Mouse (Mus musculus): ENCODE results near the gene Smad9. TPM values are rescaled to one million over a fixed set of nuclear protein-coding genes. Genes with fewer than 3 reads are reported as not detected.
A peak's percentile ranks its signal among the peaks of the same experiment; 100 is the strongest.
"Not testable (repeated sequence)": the region's sequence is repeated elsewhere in the genome, so short reads cannot be mapped to it uniquely, and the experiment has no call there.

Gene Smad9
- total and polyA plus RNA-seq, 3 experiments, result 14.4 to 23.2 (median 15.7) TPM

DNA sequence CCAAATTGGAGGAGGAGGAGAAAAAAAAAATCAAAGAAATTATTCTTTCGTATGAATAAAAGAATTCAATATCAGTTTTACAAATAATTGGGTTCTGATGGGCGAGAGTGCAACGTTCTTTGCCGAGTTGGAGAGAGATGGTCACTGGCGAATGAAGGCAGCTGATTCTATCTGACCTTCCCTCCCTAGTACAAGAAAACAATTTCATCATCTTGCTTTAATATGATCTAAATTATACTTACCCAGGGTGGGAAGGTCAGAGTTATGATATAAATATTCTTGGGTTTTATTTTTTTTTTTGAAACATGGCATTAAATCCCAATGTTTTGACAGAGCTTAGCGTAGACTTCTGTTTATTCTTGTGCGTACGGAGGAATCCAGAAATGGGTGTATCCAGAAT is 2.1 kb downstream of the Smad9 start:
- DNase-seq, result no peak

DNA sequence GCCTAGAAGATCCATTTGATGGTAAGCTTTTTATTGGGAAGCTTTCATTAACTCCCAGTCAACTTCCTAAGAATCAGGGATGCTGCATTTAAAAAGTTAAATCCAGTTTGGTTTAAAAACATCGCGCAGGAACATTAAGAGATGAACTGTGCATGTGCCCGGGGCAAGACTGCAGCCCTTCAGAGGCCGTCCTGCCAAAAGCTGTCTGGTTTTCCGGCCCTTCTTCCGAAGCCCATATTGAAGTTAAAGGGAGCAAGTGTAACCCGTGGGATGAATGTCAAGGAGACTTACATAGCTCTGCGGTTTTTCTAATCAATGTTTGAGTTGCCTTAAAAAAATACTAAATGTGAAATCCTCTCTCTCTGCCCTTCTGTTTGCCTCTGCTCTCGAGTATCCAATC is 3.8 kb downstream of the Smad9 start:
- DNase-seq, result peak; percentile 54

DNA sequence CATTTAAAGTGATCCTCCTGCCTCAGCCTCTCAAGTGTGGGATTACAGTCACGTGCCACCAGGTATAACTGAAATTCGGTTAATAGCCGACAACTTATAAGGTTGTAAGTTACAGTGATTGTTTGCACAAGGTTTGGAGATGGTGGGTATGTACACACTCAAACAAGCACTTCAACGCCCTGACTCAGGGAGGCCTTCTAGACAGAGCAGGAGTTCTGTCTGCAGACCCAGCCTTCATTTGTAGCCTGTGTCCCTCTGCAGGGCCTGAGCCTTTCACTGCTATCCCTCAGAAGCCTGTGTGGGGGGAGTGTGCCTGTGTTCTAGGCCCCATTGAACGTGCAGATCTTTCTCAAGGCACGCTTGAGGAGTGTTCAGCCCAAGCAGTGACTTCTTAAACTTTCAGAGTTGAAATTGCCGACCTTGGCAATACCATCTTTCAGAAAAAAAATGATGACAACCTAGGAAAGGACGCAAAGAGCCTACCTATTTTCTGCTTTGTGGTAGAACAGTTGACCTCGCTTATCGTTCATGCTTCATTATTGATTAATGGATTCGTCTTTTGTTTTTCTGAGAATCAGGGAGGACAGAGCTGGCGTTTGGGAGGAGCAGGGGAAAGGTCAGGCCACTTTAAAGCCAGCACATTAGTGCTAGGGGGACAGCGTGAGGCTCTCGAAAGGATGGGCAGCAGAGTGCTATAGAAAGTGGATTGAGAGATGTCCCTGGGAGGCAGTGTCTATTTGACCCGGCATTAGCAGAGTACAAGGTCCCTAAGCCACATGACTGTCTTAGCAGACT is 5.1 kb downstream of the Smad9 start:
- DNase-seq, result peak; percentile 68

DNA sequence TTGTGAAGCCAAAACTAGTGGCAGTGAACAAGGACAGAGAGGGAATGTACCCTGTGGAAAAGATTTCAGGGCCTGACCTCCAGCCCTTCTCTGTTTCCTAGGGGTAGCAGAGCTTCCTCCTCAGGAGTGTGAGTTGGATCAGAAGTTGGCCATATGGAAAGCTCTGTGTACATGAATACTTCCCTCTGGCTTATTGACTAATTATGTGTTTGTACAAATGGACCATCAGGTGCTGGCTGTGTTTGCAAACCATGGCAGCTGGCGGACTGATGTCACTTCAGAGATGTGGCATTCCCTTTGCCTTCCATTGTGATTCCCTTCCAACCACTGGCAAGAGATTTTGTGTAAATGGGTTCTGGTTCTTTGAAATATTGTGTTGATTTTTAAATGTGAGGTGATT is 5.9 kb downstream of the Smad9 start:
- no peak for DNase-seq

DNA sequence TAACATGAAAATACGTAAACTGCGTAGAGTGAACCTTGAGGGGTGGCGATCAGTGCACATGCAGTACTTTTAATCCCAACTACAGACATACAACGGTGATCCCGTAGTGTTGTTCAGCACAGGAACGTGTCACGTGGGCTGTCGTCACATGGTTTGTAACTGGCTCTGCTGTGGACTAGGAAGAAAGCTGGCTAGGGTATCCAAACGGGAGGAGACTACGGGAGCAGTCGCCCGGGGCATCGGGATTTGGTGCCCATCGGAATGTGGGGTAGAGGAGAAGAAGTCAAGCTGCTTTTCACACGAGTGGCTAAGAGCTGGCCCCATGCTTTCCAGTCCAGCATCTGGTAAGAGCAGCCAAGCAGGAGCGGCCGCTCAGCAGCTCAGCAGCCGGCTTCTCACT is 9.0 kb downstream of the Smad9 start:
- DNase-seq, result peak; percentile 59

DNA sequence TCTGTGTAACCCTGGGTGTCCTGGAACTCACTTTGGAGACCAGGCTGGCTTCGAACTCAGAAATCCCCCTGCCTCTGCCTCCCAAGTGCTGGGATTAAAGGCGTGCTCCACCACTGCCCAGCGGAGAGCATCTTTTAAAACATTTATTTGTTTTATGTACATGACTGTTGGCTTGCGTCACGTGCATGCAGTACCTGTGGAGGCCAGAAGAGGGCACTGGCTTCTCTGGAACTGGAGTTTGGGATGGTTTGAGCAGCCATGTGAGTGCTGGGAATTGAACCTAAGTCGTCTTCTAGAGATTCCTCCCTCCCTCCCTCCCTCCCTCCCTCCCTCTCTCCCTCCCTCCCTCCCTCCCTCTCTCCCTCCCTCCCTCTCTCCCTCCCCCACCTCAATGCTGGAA is 10.1 kb downstream of the Smad9 start:
- DNase-seq, result not testable (repeated sequence)

DNA sequence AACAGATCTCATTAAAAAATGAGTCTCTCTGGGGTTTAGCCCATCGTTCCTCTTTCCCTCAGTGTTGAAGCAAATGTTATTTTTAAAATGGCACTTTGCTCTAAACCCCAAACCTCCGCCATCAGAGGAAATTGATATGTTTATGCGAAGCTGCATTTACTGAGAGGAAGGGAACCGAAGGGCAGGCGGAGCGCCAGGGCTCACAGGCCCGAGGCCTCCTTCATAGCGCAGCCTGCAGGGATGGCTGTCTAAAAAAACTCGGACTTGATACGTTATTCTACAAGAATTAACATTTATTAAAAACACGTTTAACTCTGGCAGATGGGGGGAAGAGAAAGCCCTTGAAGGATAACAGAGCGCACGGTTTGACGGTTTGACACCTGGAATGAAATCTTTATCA is 10.7 kb downstream of the Smad9 start:
- no peak for DNase-seq

DNA sequence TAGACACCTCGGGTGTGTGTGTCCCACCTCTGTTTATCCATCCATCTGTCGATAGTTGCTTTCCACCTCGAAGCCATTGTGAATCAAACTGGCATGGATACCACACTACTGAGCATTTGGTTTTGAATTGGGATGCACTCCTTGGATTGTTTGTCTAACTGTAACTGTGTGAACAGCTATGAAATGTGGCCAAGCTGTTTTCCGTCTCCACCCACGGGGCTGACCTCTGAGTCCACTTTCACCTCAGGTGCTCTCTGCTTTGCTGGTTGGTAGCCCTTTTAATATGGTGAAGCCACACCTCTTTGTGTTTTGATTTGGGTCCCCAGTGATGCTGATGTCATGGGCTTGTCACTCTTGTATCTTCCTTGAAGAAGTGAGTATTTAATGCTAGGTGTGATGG is 11.4 kb downstream of the Smad9 start:
- DNase-seq, result no peak

DNA sequence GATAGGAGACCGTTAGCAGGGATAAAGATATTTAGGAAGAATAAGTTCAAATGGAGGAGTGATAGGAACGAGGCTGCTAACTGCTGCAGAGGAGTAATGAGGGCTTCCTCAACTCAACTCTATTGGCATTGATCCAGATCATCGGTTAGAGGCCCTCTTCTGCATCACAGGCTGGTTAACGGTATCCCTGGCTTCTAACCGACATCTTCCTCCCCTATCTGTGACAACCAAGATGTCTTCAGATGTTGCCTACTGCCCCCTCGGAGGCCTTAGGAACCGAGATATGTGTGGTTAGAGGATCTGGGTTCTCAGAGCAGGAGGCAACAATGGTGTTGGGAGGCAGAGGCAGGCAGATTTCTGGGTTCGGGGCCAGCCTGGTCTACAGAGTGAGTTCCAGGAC is 13.2 kb downstream of the Smad9 start:
- no peak for DNase-seq

DNA sequence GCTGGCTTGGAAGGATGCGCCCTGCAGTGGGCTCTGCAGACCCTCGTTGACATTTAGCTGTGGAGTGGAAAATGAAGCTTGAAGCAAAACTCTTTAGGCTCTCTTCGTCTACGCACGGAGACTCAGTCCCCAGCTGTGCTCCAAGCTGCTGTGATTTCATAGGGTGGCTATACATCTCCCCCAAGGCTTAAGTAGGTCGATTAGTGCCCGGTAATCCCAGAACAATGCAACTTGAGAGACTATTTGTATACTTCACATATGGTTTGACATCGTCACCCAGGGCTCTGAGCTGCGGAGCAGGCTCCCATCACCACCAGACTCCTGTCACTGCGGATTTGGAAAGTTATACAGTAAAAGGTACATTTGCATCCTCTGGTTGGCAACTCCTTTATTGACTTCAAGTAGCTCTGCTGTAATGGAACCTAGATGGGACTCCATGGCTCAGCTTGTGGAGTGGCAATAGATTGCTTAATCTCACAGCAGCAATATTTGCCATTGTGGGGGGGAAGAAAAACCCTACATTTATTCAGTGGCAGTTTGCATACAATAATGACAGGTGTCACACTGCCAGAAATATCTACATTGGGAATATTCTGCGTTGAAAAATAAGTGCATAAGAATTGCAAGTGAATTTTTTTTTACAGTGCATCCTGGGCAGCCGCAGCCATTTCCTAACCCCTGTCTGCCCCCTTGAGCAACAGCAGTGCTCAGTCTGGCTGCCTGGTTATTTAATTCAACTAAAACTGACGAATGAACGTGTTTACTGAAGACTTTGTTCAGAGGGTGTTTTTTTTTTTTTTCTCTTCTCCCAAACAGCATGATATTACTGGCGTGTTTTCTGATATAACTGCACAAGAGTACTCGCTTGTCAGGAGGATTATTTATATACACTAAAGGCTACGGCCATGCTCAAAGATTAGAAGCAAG is 14.2 kb downstream of the Smad9 start:
- no peak for DNase-seq

DNA sequence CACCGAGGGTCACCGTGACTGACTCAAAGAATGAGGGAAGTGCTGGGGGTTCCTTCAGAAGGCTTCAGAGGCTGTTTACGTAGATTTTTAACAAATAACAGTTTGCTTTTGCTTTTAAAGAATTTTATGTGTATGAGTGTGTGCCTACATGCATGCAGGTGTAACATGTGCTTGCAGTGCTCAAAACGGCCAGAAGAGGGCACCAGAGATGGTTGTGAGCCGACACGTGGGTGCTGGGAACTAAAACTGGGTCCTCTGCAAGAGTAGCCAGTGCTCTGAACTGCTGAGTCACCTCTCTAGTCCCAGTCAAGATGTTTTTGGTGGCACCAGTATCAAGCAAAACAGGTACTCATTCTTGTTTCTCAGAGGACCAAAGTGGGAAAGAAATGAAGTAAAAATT is 18.2 kb downstream of the Smad9 start:
- DNase-seq, result no peak

DNA sequence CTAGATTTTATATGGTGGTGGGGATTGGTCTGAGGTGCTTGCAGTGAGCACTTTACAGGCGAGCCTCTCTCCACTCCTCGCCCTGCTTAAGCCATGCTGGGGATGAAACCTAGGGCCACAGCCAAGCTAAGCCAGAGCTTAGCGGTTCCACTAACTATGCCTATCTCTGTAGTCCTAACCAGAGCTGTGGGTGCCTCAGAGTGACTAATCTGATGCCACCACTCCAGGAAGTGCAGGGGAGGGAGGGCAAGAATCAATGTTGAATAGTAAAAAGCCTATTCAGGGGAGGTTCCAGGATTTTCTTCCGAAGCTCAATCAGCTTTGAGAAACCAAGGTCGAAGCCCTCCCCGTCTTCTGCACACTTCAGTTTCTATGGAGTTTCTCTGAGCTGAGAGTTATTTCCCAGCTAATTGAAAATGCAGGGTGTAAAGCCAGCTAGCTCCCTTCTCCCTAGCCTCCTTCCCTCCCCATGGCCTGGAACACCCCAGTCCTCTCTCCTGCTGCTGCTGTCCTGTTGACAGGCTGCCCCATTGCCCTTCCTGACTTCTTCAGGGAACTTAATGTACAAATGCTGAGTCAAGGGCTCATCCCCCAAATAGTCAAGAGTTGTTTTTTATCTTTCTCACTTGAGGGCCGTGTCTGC is 20.7 kb downstream of the Smad9 start:
- no peak for DNase-seq

DNA sequence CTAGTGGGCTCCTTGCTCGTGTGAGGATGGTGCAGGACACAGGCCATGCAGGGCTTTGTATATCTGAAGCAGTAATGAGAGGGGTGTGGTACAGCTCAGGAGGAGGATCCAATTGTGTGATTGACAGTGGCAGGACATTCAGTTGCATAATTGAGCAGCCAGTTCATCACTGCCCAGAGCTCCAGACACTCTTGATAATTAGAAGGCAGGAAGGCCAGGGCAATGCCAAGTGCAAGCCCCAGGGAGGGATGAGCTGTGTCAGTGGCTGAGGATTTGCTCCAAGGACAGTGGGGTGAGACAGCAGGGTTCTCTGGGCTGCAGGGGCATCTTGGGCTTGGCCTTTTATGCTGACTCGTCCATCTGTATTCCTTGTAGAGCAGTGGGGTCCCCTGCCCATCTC is 35.2 kb downstream of the Smad9 start:
- DNase-seq, result peak; percentile 70

DNA sequence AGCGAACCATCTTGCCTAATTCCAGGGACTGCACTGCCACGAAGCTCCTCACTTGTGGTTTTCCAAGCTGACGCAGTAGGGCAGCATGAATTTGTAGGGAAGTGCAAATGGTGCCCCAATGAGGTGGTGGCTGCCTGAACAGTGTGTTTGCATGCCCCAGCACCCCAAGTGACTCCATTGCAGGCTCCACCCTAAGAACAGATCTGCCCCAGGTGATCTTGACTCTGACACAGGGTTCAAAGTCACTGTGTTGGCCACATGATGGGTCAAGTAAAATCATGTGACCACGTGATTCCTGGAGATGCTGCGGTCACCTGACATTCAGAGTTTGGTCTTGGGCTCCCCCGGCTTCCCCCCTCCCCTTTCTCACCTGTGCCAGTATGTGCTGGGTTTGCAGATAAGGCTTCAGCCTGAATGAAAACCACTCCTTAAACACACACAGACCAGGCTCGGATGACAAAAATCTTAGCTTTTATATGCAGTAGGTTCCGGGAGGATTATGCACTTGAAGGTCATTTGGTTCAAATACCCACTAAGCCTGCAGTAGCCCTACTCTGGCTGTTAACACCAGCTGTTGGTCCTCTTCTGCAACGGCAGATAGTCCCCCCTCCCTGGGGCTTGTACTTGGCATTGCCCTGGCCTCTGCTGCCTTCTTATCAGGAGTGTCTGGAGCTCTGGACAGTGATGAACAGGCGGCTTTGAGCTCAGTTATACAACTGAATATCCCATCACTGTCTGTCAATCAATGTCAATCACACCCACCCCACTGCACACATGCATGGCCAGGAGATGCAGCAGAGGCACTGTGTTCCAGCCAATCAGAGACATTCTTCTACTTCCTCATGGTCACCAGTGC is 36.7 kb downstream of the Smad9 start:
- no peak for DNase-seq

DNA sequence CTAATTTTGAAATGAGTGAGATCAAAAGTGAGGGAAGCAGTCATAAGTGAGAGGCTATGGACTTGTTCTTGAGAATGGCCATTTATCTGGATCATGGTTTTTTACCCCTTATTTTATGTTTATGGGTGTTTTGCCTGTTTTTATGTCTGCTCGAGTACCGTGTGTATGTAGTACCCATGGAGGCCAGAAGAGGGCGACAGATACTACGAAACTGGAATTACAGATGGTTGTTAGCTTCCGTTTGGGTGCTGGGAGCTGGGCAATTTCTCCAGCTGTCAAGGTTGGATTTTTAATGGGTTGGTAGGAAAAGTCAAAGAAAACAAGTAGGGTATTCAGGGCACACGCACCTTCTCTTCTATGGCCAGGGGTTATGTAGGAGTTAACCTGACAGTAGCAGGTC is 38.4 kb downstream of the Smad9 start:
- DNase-seq, result no peak

DNA sequence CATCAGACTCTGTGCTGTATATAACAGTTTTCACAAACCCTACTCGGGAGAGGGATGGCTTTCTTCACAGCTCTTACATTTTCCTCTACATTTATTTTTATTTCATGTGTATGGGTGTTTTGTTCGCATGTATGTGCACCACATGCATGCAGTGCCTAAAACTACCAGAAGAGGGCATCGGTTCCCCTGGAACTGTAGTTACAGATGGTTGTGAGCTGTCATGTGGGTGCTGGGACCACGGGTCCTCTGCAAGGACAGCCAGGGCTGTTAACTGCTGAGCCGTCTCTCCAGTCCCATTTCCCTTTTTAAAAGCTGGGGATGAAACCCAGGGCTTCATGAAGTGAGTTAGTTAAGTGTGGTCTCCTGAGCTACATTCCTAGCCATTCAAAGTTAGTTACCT is 40.0 kb downstream of the Smad9 start:
- no peak for DNase-seq

DNA sequence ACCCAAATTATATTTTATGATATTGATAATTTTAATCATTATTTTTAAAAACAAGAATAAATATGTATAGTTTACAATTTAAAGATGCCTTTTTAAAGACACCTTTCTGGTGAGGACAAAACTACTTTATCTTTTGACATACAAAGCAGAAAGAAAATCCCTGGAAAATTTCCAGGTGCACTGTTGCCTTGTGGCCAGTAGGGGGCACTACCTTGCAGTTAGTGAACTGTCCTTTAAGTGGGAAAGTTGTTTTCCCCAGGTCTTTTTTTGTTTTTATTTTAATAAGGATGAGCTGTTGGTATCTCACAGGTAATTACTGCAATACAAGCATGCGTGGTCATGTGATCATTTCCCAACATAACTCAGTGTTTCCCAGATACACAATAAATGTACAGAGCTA is 40.4 kb downstream of the Smad9 start:
- no peak for DNase-seq

DNA sequence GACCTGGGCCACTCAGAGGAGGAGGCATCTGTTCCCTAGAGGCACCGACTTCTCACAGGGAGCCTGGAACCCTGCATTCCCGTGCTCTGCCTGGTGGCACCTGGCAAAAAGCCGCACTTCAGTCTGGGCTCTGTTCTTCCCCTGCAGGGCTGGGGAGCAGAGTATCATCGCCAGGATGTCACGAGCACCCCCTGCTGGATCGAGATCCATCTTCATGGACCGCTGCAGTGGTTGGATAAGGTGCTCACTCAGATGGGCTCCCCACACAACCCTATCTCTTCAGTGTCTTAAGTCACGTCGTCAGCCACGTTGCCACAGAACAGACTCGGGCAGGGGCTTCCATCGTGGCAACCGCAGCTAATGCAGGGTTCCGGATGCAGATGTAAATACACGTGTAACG is 41.8 kb downstream of the Smad9 start:
- peak; percentile 63 for DNase-seq

DNA sequence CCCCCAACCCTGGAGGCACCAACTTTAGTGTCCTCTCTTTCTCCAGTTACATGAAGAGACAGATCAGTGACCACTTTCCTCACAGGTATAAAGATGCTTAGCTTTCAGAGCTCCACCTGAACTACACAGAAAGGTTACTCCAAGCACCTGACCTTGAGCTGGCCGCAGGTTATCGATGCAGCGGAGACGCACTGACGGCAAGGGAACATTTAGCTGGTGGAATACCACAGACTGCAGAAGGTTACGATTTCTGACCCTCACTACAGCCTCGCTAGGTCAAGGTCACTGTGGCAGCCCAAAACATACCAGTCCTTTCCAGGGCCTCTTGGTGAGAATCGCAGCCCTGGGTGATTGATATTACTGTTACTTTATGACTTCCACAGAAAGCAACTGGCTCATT is 48.3 kb downstream of the Smad9 start:
- peak; percentile 24 for DNase-seq

DNA sequence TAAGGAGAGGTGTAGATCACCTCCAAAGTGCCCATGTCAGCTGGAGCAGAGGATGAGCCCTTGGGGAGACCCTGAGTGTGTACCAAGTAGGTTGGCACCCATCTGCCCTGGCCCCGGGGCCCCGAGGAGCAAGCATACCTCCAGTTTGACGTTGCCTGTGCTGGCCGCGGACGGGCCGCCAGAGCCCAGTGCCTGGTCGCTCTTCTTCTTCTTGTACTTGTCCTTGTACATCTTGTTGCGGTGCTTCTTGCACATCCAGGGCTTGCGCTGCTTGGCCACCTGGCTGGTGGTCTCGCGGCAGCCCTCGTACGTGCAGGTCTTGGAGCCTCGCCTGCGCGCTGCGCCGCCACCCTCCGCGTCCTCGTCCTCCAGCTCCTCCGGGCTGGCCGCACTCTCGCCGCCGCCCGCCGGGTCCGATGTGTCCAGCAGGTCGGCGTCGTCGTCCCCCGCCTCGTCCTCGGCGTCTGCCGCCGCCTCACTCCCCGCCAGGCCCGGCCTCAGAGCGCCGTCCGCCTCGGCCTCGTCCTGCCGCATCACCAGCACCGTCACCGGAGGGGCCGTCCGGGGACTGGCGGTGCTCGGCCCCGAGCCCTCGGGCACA is 51.8 kb downstream of the Smad9 start:
- DNase-seq, result no peak

DNA sequence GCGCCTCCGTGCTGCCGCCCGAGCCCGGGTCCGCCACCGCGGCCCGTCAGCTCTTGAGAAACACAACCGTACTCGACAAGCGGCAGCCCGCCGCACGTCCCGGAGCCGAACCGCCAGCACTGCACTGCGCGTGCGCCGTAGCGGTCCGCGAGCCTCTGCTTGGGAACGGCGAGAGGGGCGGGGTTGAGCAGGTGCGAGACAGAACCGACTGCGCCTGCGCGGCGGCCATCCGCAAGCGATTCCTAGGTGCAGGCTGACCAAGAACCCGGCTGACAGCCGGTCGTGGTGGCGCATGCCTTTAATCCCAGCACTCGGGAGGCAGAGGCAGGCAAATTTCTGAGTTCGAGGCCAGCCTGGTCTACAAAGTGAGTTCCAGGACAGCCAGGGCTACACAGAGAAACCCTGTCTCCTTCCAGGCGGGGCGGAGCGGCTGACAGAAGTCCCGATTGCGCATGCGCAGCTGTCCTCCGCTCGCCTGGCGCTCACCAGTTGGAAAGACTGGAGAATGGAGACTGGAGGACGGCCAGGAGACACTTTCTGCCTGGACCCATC is 52.4 kb downstream of the Smad9 start, which contains the start of gene Rfxap:
Rfxap (minus strand) TSS at position 126 of the 552 bp plus-strand sequence.
- DNase-seq, result peak; percentile 96

Measured in adrenal gland, adult 2 months (tissue).